Mouse (Mus musculus): ENCODE measurements around the gene Pigp.

DNA sequence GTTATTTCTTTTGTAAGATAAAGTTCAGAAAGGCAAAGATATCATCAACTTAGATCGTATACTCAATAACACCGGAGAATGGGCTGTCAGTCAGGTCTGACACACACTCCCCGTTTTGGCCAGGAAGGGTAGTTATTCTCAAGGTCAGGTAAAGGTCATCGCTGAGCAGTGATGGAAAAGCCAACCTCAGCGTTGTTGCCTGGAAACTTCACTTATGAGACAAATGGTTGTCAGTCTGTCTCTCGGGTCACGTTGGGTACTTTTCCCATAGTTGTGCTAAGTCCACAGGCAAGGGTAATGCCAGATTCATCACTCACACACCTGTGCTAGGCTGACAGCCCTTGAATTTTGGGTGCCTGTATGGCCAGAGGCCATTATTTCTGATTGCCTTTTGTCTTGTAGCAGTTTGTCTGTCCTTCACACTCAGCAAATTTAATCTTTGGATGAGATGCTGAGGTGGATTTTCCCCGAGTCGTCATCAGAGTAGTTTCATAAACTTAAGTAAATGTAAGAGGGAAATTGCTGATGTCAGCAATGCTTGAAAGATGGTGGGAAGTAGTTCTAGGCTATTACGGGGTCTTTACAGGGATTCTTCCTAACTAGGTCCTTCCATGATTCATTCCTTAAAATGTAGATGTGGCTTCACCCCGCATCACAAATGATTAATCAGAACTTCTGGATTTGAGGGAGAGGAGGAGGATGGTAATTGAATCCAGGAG, 14.7 kb downstream of the Pigp start:
- TF ChIP-seq CTCF (IDR thresholded peaks at IDR 0.05), result no peak
- TF ChIP-seq EP300 (IDR thresholded peaks at IDR 0.05), result no peak
